Mouse (Mus musculus): Measurements from ENCODE around the gene Zcwpw1. TPM values are rescaled to one million over a fixed set of nuclear protein-coding genes. Genes with fewer than 3 reads are reported as not detected.
A peak's percentile ranks its signal among the peaks of the same experiment; 100 is the strongest.

The Zcwpw1 gene
- total RNA-seq, 1 experiment from 2014 or later: 24.1 TPM

- no peak for ATAC-seq (replicated peaks; ENCODE audit: low read depth, poor library complexity, severe bottlenecking)
These were observed 4.6 kb upstream of the Zcwpw1 start for GRCm38 (mm10) chr5:137782776-137783522.

- ATAC-seq (replicated peaks; ENCODE audit: low read depth, poor library complexity, severe bottlenecking): no peak
These were observed 3.6 kb upstream of the Zcwpw1 start for GRCm38 (mm10) chr5:137783901-137784540.

- no peak for ATAC-seq (replicated peaks; ENCODE audit: low read depth, poor library complexity, severe bottlenecking)
These were observed 3.1 kb upstream of the Zcwpw1 start for GRCm38 (mm10) chr5:137784546-137784945.

DNA sequence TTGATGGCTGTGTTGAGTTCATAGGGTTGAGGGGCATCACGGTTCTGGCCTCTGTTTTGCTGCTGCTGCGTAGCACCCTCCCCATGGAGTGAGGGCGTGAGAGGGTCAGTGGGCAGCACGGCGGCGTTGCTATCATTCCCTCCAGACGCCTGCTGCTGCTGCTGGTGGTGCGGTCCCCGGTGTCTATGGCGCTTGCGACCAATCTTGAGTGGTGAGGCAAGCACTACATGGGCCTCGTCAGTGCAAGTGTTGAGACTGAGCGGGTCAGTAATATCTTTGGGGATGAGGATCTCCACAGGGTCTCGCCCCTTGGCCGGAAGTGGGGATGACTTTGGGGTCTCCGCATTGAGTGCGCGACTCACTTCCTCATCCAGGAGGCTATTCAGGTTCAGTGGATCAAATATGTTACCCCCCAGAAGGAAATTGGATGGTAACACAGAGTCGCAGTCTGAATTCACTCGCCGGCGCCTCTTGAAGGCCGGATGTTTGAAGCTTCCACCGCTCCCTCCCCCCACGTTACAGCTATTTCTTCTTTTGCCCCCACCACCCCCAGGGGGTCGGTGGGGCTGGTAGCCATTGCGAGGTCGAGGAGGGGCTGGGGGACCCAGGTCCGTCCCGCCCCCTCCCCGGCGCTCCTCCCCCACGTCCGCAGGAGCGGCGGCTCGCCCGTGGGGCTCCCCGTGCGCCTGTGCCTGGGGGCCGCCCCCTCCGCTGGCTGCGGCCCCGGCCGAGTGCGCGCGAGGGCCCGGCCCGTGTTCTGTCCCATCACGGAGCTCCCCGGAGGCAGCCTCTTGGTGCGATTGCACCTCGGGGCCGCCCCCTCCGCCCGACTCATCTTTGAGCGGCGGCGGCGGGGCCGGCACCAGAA, 2.2 kb upstream of the Zcwpw1 start:
- no peak for ATAC-seq (replicated peaks; ENCODE audit: low read depth, poor library complexity, severe bottlenecking)

GRCm38 (mm10) chr5:137786109-137786942, 1.3 kb upstream of the Zcwpw1 start:
- peak; percentile 68 for ATAC-seq (replicated peaks; ENCODE audit: low read depth, poor library complexity, severe bottlenecking)

- no peak for ATAC-seq (replicated peaks; ENCODE audit: low read depth, poor library complexity, severe bottlenecking)
These were observed 573 bp downstream of the Zcwpw1 start for GRCm38 (mm10) chr5:137788171-137788570.

GRCm38 (mm10) chr5:137788946-137789531, 1.4 kb downstream of the Zcwpw1 start:
- no peak for ATAC-seq (replicated peaks; ENCODE audit: low read depth, poor library complexity, severe bottlenecking)

DNA sequence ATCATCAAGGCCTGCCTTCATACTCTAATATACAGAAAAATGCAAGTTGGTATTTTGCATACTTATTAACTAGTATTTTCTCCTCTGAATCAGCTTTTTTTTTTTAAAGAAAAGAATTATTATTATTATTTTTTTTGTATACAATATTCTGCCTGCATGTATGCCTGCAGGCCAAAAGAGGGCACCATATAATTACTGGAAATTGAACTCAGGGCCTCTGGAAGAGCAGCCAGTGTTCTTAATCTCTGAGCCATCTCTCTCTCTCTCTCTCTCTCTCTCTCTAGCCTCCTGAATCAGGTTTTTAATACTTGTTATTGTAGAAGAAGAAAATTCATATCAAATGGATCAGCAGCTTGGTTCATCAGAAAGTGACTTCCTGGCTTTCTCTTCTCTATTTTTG, 4.0 kb downstream of the Zcwpw1 start:
- ATAC-seq (replicated peaks; ENCODE audit: low read depth, poor library complexity, severe bottlenecking): no peak

DNA sequence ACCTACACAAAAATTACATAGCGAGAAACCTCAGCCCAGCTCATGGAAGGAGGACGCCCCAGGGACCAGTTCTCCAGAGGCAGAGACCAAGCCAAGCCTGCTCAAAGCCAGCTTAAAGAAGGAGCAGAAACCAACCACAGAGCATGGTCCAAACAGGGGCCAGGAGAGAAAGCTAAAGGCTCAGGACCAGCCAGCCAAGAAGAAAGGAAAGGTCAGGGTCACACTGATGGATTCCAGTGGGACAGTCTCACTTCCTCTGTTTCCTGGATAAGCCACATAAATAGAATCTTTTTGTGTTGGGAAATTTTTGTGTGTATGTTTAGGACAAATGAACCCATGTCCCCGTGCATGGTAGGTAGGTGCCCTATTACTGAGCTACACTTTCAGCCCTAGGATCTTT, 9.0 kb downstream of the Zcwpw1 start:
- no peak for ATAC-seq (replicated peaks; ENCODE audit: low read depth, poor library complexity, severe bottlenecking)

- no peak for ATAC-seq (replicated peaks; ENCODE audit: low read depth, poor library complexity, severe bottlenecking)
These were observed 13.3 kb downstream of the Zcwpw1 start for GRCm38 (mm10) chr5:137800917-137801316.

DNA sequence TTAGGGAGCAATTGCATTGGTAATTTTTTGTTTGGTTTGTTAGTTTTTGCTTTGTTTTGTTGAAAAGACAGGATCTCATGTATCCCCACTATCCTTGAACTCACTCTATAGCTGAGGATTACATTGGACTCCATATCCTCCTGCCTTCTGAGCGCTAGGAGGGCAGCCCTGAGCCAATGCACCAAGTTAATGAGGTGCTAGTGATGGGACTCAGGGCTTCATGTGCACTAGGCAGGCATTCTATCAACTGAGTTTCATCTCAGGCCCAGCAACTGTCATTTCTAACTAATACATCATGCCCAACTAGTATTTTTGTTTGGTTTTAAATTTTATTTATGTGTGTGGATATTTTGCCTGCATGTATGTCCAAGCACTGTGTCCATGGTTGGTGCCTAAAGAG, 18.6 kb downstream of the Zcwpw1 start:
- ATAC-seq (replicated peaks; ENCODE audit: low read depth, poor library complexity, severe bottlenecking): no peak

- ATAC-seq (replicated peaks; ENCODE audit: low read depth, poor library complexity, severe bottlenecking): no peak
These were observed 20.7 kb downstream of the Zcwpw1 start for GRCm38 (mm10) chr5:137808316-137808715.

- no peak for ATAC-seq (replicated peaks; ENCODE audit: low read depth, poor library complexity, severe bottlenecking)
These were observed 30.0 kb downstream of the Zcwpw1 start for GRCm38 (mm10) chr5:137817466-137818222.

GRCm38 (mm10) chr5:137822126-137822525, 34.5 kb downstream of the Zcwpw1 start:
- ATAC-seq (replicated peaks; ENCODE audit: low read depth, poor library complexity, severe bottlenecking): no peak

DNA sequence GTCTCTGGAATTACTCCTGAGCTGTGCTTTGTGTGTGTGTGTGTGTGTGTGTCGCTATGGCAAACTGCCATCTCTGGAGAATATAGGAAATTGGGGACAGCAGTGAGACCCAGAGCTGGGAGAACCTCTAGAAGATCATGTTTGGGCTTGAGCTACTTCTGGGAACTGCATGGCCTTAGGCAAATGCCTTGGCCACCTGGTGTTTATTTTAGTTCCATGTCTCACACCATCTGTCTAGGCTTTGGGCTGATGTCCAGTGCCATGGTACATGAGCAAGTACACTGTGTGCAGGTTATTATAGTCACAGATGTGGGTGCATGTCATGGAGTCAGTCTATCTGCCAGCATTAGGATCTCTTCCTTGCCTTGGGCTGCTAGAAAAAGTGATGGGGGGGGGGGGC, 35.0 kb downstream of the Zcwpw1 start:
- ATAC-seq (replicated peaks; ENCODE audit: low read depth, poor library complexity, severe bottlenecking): no peak

GRCm38 (mm10) chr5:137823455-137824045, 36.0 kb downstream of the Zcwpw1 start:
- no peak for ATAC-seq (replicated peaks; ENCODE audit: low read depth, poor library complexity, severe bottlenecking)

DNA sequence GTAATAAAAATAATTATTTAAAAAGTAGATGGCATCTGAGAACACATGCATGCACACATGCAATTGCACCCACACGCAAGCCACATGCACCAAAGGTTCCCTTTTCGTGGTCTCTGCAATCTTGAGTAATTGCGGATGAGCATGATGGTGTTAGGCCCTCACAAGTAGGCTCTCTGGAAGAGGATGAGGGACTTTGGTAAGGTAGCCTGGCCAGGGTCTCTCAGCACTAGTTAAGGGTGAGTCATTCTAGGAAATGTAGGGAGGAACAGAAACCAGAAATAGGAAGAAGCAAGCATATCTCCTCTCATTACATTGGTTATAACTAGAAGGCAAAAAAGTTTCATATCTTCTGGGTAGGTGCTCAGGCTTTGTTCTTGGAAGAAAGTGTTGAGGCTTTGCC, 37.4 kb downstream of the Zcwpw1 start:
- peak; percentile 66 for ATAC-seq (replicated peaks; ENCODE audit: low read depth, poor library complexity, severe bottlenecking)

- ATAC-seq (replicated peaks; ENCODE audit: low read depth, poor library complexity, severe bottlenecking): no peak
These were observed 38.4 kb downstream of the Zcwpw1 start for GRCm38 (mm10) chr5:137825971-137826370.

GRCm38 (mm10) chr5:137826421-137826820, 38.8 kb downstream of the Zcwpw1 start:
- ATAC-seq (replicated peaks; ENCODE audit: low read depth, poor library complexity, severe bottlenecking): no peak
